Mouse (Mus musculus) hindbrain, embryonic 12.5 days (tissue): ENCODE measurements around the gene Akap9. TPM values are rescaled to one million over a fixed set of nuclear protein-coding genes. Genes with fewer than 3 reads are reported as not detected.
"Not testable (repeated sequence)": the region's sequence is repeated elsewhere in the genome, so short reads cannot be mapped to it uniquely, and the experiment has no call there.

Experiments
- ATAC-seq: fragments of 200-750 bp; cut with Nextera tagmentation; 2 replicates; pipeline ENCODE4 v1.8.0; 2017; ENCODE audit warnings: moderate TSS enrichment; ENCODE audit not compliant: low FRiP score
- H3K27ac ChIP-seq: fragments of 300-500 bp; sonication (generic); 2 replicates; pipeline ENCODE4 v1.5.1; 2016; ENCODE audit warnings: mild to moderate bottlenecking
- H3K27me3 ChIP-seq: fragments of 300-500 bp; sonication (generic); 2 replicates; pipeline ENCODE4 v1.6.1; 2016; ENCODE audit warnings: mild to moderate bottlenecking
- H3K36me3 ChIP-seq: fragments of 300-500 bp; sonication (generic); 2 replicates; pipeline ENCODE4 v1.6.1; 2016; ENCODE audit warnings: mild to moderate bottlenecking
- H3K4me1 ChIP-seq: fragments of 300-500 bp; sonication (generic); 2 replicates; pipeline ENCODE4 v1.6.1; 2016
- H3K4me2 ChIP-seq: fragments of 300-500 bp; sonication (generic); replicated peaks from 2 replicates; pipeline ENCODE4 v1.6.1; 2016; ENCODE audit warnings: mild to moderate bottlenecking
- H3K4me3 ChIP-seq: fragments of 300-500 bp; sonication (generic); 2 replicates; pipeline ENCODE4 v1.5.1; 2016; ENCODE audit warnings: mild to moderate bottlenecking
- H3K9ac ChIP-seq: fragments of 300-500 bp; sonication (generic); 2 replicates; pipeline ENCODE4 v1.6.1; 2016; ENCODE audit warnings: mild to moderate bottlenecking, moderate library complexity
- H3K9me3 ChIP-seq: fragments of 300-500 bp; sonication (generic); replicated peaks from 2 replicates; pipeline ENCODE4 v1.6.1; 2016; ENCODE audit warnings: mild to moderate bottlenecking
- WGBS: fragments of 180-500 bp; shearing (Covaris S2); methylation state at CpG from one replicate; pipeline ENCODE4 v1.1.7; 2016; 5-methylcytosine and 5-hydroxymethylcytosine counted together
- polyA plus RNA-seq: library from polyadenylated mRNA; unstranded; fragments of >200 nt; fragmentation: Nextera tagmentation; extraction: Ambion mirVana; gene quantifications from 2 replicates; pipeline ENCODE4 v1.2.1, GENCODE M21; 2016

Gene Akap9
- polyA plus RNA-seq, 1 experiment from 2014 or later = 308 TPM

- peaks cover 12% of the 10 kb centered on the region; the same call in 1 of the 2 replicates for H3K36me3 ChIP-seq
- ATAC-seq = no peak
Observed at GRCm38 (mm10) chr5:3935266-3935665, 7.4 kb downstream of the Akap9 start.

GRCm38 (mm10) chr5:3935778-3936554 is 8.1 kb downstream of the Akap9 start:
- Histone ChIP-seq H3K36me3 (peaks cover 12% of the 10 kb centered on the region; the same call in 1 of the 2 replicates), H3K4me2 (no peak overlapping the region), H3K4me1 (peaks cover 4% of the 10 kb centered on the region), H3K9me3 (no peaks in the 10 kb centered on the region; the same call in 1 of the 2 replicates), H3K27me3 (no peaks in the 10 kb centered on the region), H3K27ac (no peak overlapping the region), H3K4me3 (no peak overlapping the region), H3K9ac (no peak overlapping the region)
- WGBS = 91% methylated on average over 8 of the region's 8 CpGs
- no peak for ATAC-seq

More at GRCm38 (mm10) chr5:3935266-3935665, 7.4 kb downstream of the Akap9 start:
- H3K27me3 ChIP-seq = no peaks in the 10 kb centered on the region
- WGBS = 93% methylated on average over 5 of the region's 5 CpGs
- H3K9me3 ChIP-seq = no peaks in the 10 kb centered on the region; the same call in 1 of the 2 replicates
- no peak overlapping the region for H3K4me2 ChIP-seq
- H3K27ac ChIP-seq = no peak overlapping the region
- H3K4me1 ChIP-seq = peaks cover 11% of the 10 kb centered on the region
- no peak overlapping the region for H3K4me3 ChIP-seq
- no peak overlapping the region for H3K9ac ChIP-seq

- H3K4me3 ChIP-seq = no peak overlapping the region
- H3K27ac ChIP-seq = no peak overlapping the region
- WGBS = 94% methylated on average over 3 of the region's 3 CpGs
- H3K4me2 ChIP-seq = no peak overlapping the region
- no peaks in the 10 kb centered on the region for H3K4me1 ChIP-seq
- no peaks in the 10 kb centered on the region; the same call in 1 of the 2 replicates for H3K9me3 ChIP-seq
- ATAC-seq = no peak
- peaks cover 19% of the 10 kb centered on the region for H3K36me3 ChIP-seq
- H3K9ac ChIP-seq = no peak overlapping the region
- no peaks in the 10 kb centered on the region for H3K27me3 ChIP-seq
Observed at GRCm38 (mm10) chr5:3938905-3939304, 11.1 kb downstream of the Akap9 start.

- Histone ChIP-seq H3K27me3 (no peaks in the 10 kb centered on the region), H3K9me3 (no peaks in the 10 kb centered on the region; the same call in 1 of the 2 replicates), H3K4me1 (no peaks in the 10 kb centered on the region), H3K36me3 (peaks cover 19% of the 10 kb centered on the region), H3K4me2 (no peak overlapping the region), H3K27ac (no peak overlapping the region), H3K4me3 (no peak overlapping the region), H3K9ac (no peak overlapping the region)
- ATAC-seq = no peak
- WGBS = 98% methylated on average over 5 of the region's 5 CpGs
Observed at GRCm38 (mm10) chr5:3939335-3939734, 11.5 kb downstream of the Akap9 start.

- Histone ChIP-seq H3K27ac (no peak overlapping the region), H3K4me2 (no peak overlapping the region), H3K4me1 (no peaks in the 10 kb centered on the region), H3K36me3 (peaks cover 19% of the 10 kb centered on the region), H3K9ac (no peak overlapping the region), H3K4me3 (no peak overlapping the region), H3K27me3 (no peaks in the 10 kb centered on the region), H3K9me3 (no peaks in the 10 kb centered on the region; the same call in 1 of the 2 replicates)
- ATAC-seq = no peak
- 91% methylated on average over 2 of the region's 2 CpGs for WGBS
Observed at GRCm38 (mm10) chr5:3941240-3941639, 13.4 kb downstream of the Akap9 start.

- ATAC-seq, H3K9me3 ChIP-seq, H3K4me2 ChIP-seq, H3K27me3 ChIP-seq, H3K9ac ChIP-seq, H3K4me3 ChIP-seq, H3K27ac ChIP-seq, H3K4me1 ChIP-seq: not testable (repeated sequence)
- H3K36me3 ChIP-seq = peaks cover 19% of the 10 kb centered on the region
- WGBS = 56% methylated on average over 4 of the region's 4 CpGs
Observed at GRCm38 (mm10) chr5:3943169-3943568, 15.3 kb downstream of the Akap9 start.

- 93% methylated on average over 6 of the region's 6 CpGs for WGBS
- no peak for ATAC-seq
- Histone ChIP-seq H3K4me2 (no peak overlapping the region), H3K36me3 (peaks cover 72% of the 10 kb centered on the region), H3K27me3 (no peaks in the 10 kb centered on the region), H3K27ac (no peak overlapping the region), H3K9ac (no peak overlapping the region), H3K4me1 (no peaks in the 10 kb centered on the region), H3K4me3 (no peak overlapping the region), H3K9me3 (no peaks in the 10 kb centered on the region)
Observed at GRCm38 (mm10) chr5:3952498-3952897, 24.6 kb downstream of the Akap9 start.

GRCm38 (mm10) chr5:3954541-3954940 is 26.7 kb downstream of the Akap9 start:
- 93% methylated on average over 1 of the region's 1 CpGs for WGBS
- Histone ChIP-seq H3K9ac (no peak overlapping the region), H3K4me2 (no peak overlapping the region), H3K36me3 (peaks cover 74% of the 10 kb centered on the region), H3K4me3 (no peak overlapping the region), H3K27me3 (no peaks in the 10 kb centered on the region), H3K9me3 (no peaks in the 10 kb centered on the region), H3K27ac (no peak overlapping the region), H3K4me1 (no peaks in the 10 kb centered on the region)
- no peak for ATAC-seq

- 96% methylated on average over 7 of the region's 7 CpGs for WGBS
- H3K36me3 ChIP-seq = peaks cover 73% of the 10 kb centered on the region
Observed at GRCm38 (mm10) chr5:3961286-3961685, 33.4 kb downstream of the Akap9 start.

GRCm38 (mm10) chr5:3968415-3968814 is 40.6 kb downstream of the Akap9 start:
- no peak overlapping the region for H3K4me3 ChIP-seq
- H3K27me3 ChIP-seq = no peaks in the 10 kb centered on the region
- no peak for ATAC-seq
- H3K9me3 ChIP-seq = no peaks in the 10 kb centered on the region
- H3K27ac ChIP-seq = no peak overlapping the region
- WGBS = 91% methylated on average over 9 of the region's 9 CpGs
- H3K4me2 ChIP-seq = no peak overlapping the region
- peaks cover 60% of the 10 kb centered on the region for H3K36me3 ChIP-seq
- no peak overlapping the region for H3K9ac ChIP-seq
- H3K4me1 ChIP-seq = no peaks in the 10 kb centered on the region

More at GRCm38 (mm10) chr5:3961286-3961685, 33.4 kb downstream of the Akap9 start:
- H3K9me3 ChIP-seq = no peaks in the 10 kb centered on the region
- H3K4me2 ChIP-seq = no peak overlapping the region
- no peak for ATAC-seq
- H3K9ac ChIP-seq = no peak overlapping the region
- no peaks in the 10 kb centered on the region for H3K27me3 ChIP-seq
- H3K4me3 ChIP-seq = no peak overlapping the region
- no peak overlapping the region for H3K27ac ChIP-seq
- no peaks in the 10 kb centered on the region for H3K4me1 ChIP-seq

GRCm38 (mm10) chr5:3969114-3969513 is 41.3 kb downstream of the Akap9 start:
- 94% methylated on average over 6 of the region's 6 CpGs for WGBS
- H3K36me3 ChIP-seq = peaks cover 64% of the 10 kb centered on the region
- no peaks in the 10 kb centered on the region for H3K27me3 ChIP-seq

GRCm38 (mm10) chr5:3970936-3971335 is 43.1 kb downstream of the Akap9 start:
- Histone ChIP-seq H3K9ac (no peak overlapping the region), H3K9me3 (no peaks in the 10 kb centered on the region), H3K36me3 (peaks cover 69% of the 10 kb centered on the region), H3K4me1 (no peaks in the 10 kb centered on the region), H3K27me3 (no peaks in the 10 kb centered on the region), H3K4me2 (no peak overlapping the region), H3K27ac (no peak overlapping the region), H3K4me3 (no peak overlapping the region)
- no peak for ATAC-seq
- 96% methylated on average over 2 of the region's 2 CpGs for WGBS

More at GRCm38 (mm10) chr5:3969114-3969513, 41.3 kb downstream of the Akap9 start:
- no peaks in the 10 kb centered on the region for H3K9me3 ChIP-seq
- no peak for ATAC-seq
- no peak overlapping the region for H3K9ac ChIP-seq
- H3K27ac ChIP-seq = no peak overlapping the region
- no peak overlapping the region for H3K4me2 ChIP-seq
- H3K4me1 ChIP-seq = no peaks in the 10 kb centered on the region
- H3K4me3 ChIP-seq = no peak overlapping the region

GRCm38 (mm10) chr5:3973764-3974163 is 45.9 kb downstream of the Akap9 start:
- Histone ChIP-seq H3K4me2 (no peak overlapping the region), H3K4me3 (no peak overlapping the region), H3K36me3 (peaks cover 70% of the 10 kb centered on the region), H3K27ac (no peak overlapping the region), H3K4me1 (no peaks in the 10 kb centered on the region), H3K9me3 (no peaks in the 10 kb centered on the region), H3K27me3 (no peaks in the 10 kb centered on the region), H3K9ac (no peak overlapping the region)
- no peak for ATAC-seq
- WGBS = 88% methylated on average over 5 of the region's 5 CpGs
